Mouse (Mus musculus): ENCODE measurements around the gene Tubgcp2. TPM values are rescaled to one million over a fixed set of nuclear protein-coding genes. Genes with fewer than 3 reads are reported as not detected.

Gene Tubgcp2
- polyA plus RNA-seq, 1 experiment from 2014 or later: 28.8 TPM

MicroRNA genes within 50 kb of the gene (microRNA counts, 519-probe panel; counts per million panel counts)
- microRNA mmu-miR-202-3p (114 counts per million), microRNA mmu-miR-202-5p (3,505 counts per million, percentile 23 among the panel's probes with 10 or more counts)

Small RNA genes lying within 50 kb of the gene (microRNA-seq; reads per million reads assigned to microRNA genes)
- gene Mir202 (not detected), gene Mir7062 (not detected), gene mmu-mir-7686 (not detected)

Other genes with a start within 250 kb of the Tubgcp2 start
- not detected in 2 replicates for gene Adgra1, start 202.5 kb downstream of the Tubgcp2 start, polyA plus RNA-seq (2015; fragmentation: Nextera tagmentation; extraction: Ambion mirVana)
- 0.02 TPM in 1 of 2 replicates, not detected in the other for gene Kndc1, start 142.0 kb downstream of the Tubgcp2 start, polyA plus RNA-seq (2015; fragmentation: Nextera tagmentation; extraction: Ambion mirVana)
- gene Utf1, start 92.9 kb downstream of the Tubgcp2 start, polyA plus RNA-seq (2015; fragmentation: Nextera tagmentation; extraction: Ambion mirVana): not detected in 2 replicates
- gene 6430531B16Rik, start 57.9 kb downstream of the Tubgcp2 start, polyA plus RNA-seq (2015; fragmentation: Nextera tagmentation; extraction: Ambion mirVana): not detected in 2 replicates
- gene Adam8, start 44.1 kb downstream of the Tubgcp2 start, polyA plus RNA-seq (2015; fragmentation: Nextera tagmentation; extraction: Ambion mirVana): 0.27 and 0.46 TPM in 2 replicates
- gene Zfp511, start 278 bp downstream of the Tubgcp2 start, polyA plus RNA-seq (2015; fragmentation: Nextera tagmentation; extraction: Ambion mirVana): 22.9 and 23.6 TPM in 2 replicates
- gene Msx3, start 12.4 kb upstream of the Tubgcp2 start, polyA plus RNA-seq (2015; fragmentation: Nextera tagmentation; extraction: Ambion mirVana): not detected in 2 replicates
- gene Caly, start 45.9 kb upstream of the Tubgcp2 start, polyA plus RNA-seq (2015; fragmentation: Nextera tagmentation; extraction: Ambion mirVana): 0.12 and 0.33 TPM in 2 replicates
- gene Prap1, start 56.7 kb upstream of the Tubgcp2 start, polyA plus RNA-seq (2015; fragmentation: Nextera tagmentation; extraction: Ambion mirVana): not detected in 2 replicates
- gene Fuom, start 65.8 kb upstream of the Tubgcp2 start, polyA plus RNA-seq (2015; fragmentation: Nextera tagmentation; extraction: Ambion mirVana): 6.8 and 7.6 TPM in 2 replicates
- gene Paox, start 79.1 kb upstream of the Tubgcp2 start, polyA plus RNA-seq (2015; fragmentation: Nextera tagmentation; extraction: Ambion mirVana): 10.5 and 10.9 TPM in 2 replicates
- gene Echs1, start 79.8 kb upstream of the Tubgcp2 start, polyA plus RNA-seq (2015; fragmentation: Nextera tagmentation; extraction: Ambion mirVana): 80.0 and 93.8 TPM in 2 replicates
- gene Mtg1, start 100.9 kb upstream of the Tubgcp2 start, polyA plus RNA-seq (2015; fragmentation: Nextera tagmentation; extraction: Ambion mirVana): 20.3 and 21.1 TPM in 2 replicates
- gene Sprn, start 118.2 kb upstream of the Tubgcp2 start, polyA plus RNA-seq (2015; fragmentation: Nextera tagmentation; extraction: Ambion mirVana): 0.02 TPM in 1 of 2 replicates, not detected in the other
- not detected in 2 replicates for gene Olfr522, start 128.1 kb upstream of the Tubgcp2 start, polyA plus RNA-seq (2015; fragmentation: Nextera tagmentation; extraction: Ambion mirVana)
- not detected in 2 replicates for gene Olfr523, start 136.5 kb upstream of the Tubgcp2 start, polyA plus RNA-seq (2015; fragmentation: Nextera tagmentation; extraction: Ambion mirVana)
- gene Olfr524, start 169.3 kb upstream of the Tubgcp2 start, polyA plus RNA-seq (2015; fragmentation: Nextera tagmentation; extraction: Ambion mirVana): not detected in 2 replicates
- 0.03 and 0.07 TPM in 2 replicates for gene Cd163l1, start 181.6 kb upstream of the Tubgcp2 start, polyA plus RNA-seq (2015; fragmentation: Nextera tagmentation; extraction: Ambion mirVana)
- gene 5830411N06Rik, start 210.6 kb upstream of the Tubgcp2 start, polyA plus RNA-seq (2015; fragmentation: Nextera tagmentation; extraction: Ambion mirVana): not detected in 2 replicates